Mouse (Mus musculus) intestine, embryonic 15.5 days (tissue): ENCODE data around the gene Med12l. TPM values are rescaled to one million over a fixed set of nuclear protein-coding genes. Genes with fewer than 3 reads are reported as not detected.
A peak's percentile ranks its signal among the peaks of the same experiment; 100 is the strongest.
"Not testable (repeated sequence)": the region's sequence is repeated elsewhere in the genome, so short reads cannot be mapped to it uniquely, and the experiment has no call there.

Source experiments
- ATAC-seq: fragments of 200-750 bp; cut with Nextera tagmentation; 2 replicates; pipeline ENCODE4 v1.8.0; 2017; ENCODE audit warnings: moderate TSS enrichment, moderate library complexity
- H3K27ac ChIP-seq: fragments of 300-500 bp; sonication (generic); 2 replicates; pipeline ENCODE4 v1.5.1; 2015; ENCODE audit warnings: mild to moderate bottlenecking, inconsistent platforms
- H3K27me3 ChIP-seq: fragments of 300-500 bp; sonication (generic); replicated peaks from 2 replicates; pipeline ENCODE4 v1.6.1; 2015; ENCODE audit warnings: inconsistent platforms
- H3K36me3 ChIP-seq: fragments of 300-500 bp; sonication (generic); 2 replicates; pipeline ENCODE4 v1.6.1; 2015; ENCODE audit warnings: inconsistent platforms
- H3K4me1 ChIP-seq: fragments of 300-500 bp; sonication (generic); replicated peaks from 2 replicates; pipeline ENCODE4 v1.6.1; 2015; ENCODE audit warnings: inconsistent platforms
- H3K4me2 ChIP-seq: fragments of 300-500 bp; sonication (generic); replicated peaks from 2 replicates; pipeline ENCODE4 v1.6.1; 2015; ENCODE audit warnings: mild to moderate bottlenecking, inconsistent platforms
- H3K4me3 ChIP-seq: fragments of 300-500 bp; sonication (generic); replicated peaks from 2 replicates; pipeline ENCODE4 v1.5.1; 2015; ENCODE audit warnings: inconsistent platforms
- H3K9ac ChIP-seq: fragments of 300-500 bp; sonication (generic); 2 replicates; pipeline ENCODE4 v1.6.1; 2015; ENCODE audit warnings: inconsistent platforms
- H3K9me3 ChIP-seq: fragments of 300-500 bp; sonication (generic); 2 replicates; pipeline ENCODE4 v1.6.1; 2016; ENCODE audit warnings: inconsistent platforms
- WGBS: fragments of 180-500 bp; shearing (Covaris S2); methylation state at CpG from one replicate; pipeline ENCODE4 v1.1.7; 2015; 5-methylcytosine and 5-hydroxymethylcytosine counted together
- polyA plus RNA-seq: library from polyadenylated mRNA; unstranded; fragments of >200 nt; fragmentation: Nextera tagmentation; extraction: Ambion mirVana; gene quantifications from 2 replicates; pipeline ENCODE4 v1.2.1, GENCODE M21; 2015

The Med12l gene
- polyA plus RNA-seq, 1 experiment from 2014 or later: 1.1 TPM

GRCm38 (mm10) chr3:59028696-59029095, 23.1 kb downstream of the Med12l start:
- H3K9me3 ChIP-seq: no peaks in the 10 kb centered on the region
- no peak overlapping the region for H3K27ac ChIP-seq
- H3K4me2 ChIP-seq: no peak overlapping the region
- 43% methylated on average over 6 of the region's 6 CpGs for WGBS
- H3K27me3 ChIP-seq: no peaks in the 10 kb centered on the region
- no peak overlapping the region for H3K9ac ChIP-seq
- no peaks in the 10 kb centered on the region for H3K36me3 ChIP-seq
- no peaks in the 10 kb centered on the region for H3K4me1 ChIP-seq
- no peak for ATAC-seq
- H3K4me3 ChIP-seq: no peak overlapping the region

- no peaks in the 10 kb centered on the region for H3K27me3 ChIP-seq
- no peak for ATAC-seq
Observed at GRCm38 (mm10) chr3:59030986-59031385, 25.4 kb downstream of the Med12l start.

GRCm38 (mm10) chr3:59041487-59041886, 35.9 kb downstream of the Med12l start:
- no peak for ATAC-seq
- Histone ChIP-seq H3K27ac (no peak overlapping the region), H3K4me2 (no peak overlapping the region), H3K9me3 (no peaks in the 10 kb centered on the region), H3K4me3 (no peak overlapping the region), H3K27me3 (no peaks in the 10 kb centered on the region), H3K9ac (no peak overlapping the region), H3K4me1 (no peaks in the 10 kb centered on the region), H3K36me3 (no peaks in the 10 kb centered on the region)
- 88% methylated on average over 6 of the region's 6 CpGs for WGBS

More at GRCm38 (mm10) chr3:59030986-59031385, 25.4 kb downstream of the Med12l start:
- no peaks in the 10 kb centered on the region for H3K9me3 ChIP-seq
- no peak overlapping the region for H3K4me3 ChIP-seq
- no peaks in the 10 kb centered on the region for H3K4me1 ChIP-seq
- H3K4me2 ChIP-seq: no peak overlapping the region
- no peak overlapping the region for H3K9ac ChIP-seq
- no peak overlapping the region for H3K27ac ChIP-seq
- no peaks in the 10 kb centered on the region for H3K36me3 ChIP-seq
- WGBS: 56% methylated on average over 4 of the region's 4 CpGs

- H3K9me3 ChIP-seq: no peaks in the 10 kb centered on the region
- ATAC-seq: no peak
- WGBS: 76% methylated on average over 17 of the region's 17 CpGs
Observed at GRCm38 (mm10) chr3:59054834-59055535, 49.4 kb downstream of the Med12l start.

GRCm38 (mm10) chr3:59059022-59059541, 53.5 kb downstream of the Med12l start:
- H3K36me3 ChIP-seq: no peaks in the 10 kb centered on the region
- no peak overlapping the region for H3K9ac ChIP-seq
- WGBS: 4% methylated on average over 7 of the region's 7 CpGs
- no peaks in the 10 kb centered on the region for H3K4me1 ChIP-seq
- H3K4me3 ChIP-seq: no peak overlapping the region
- peak overlapping the region; percentile 48 for H3K4me2 ChIP-seq
- H3K27ac ChIP-seq: no peak overlapping the region
- no peaks in the 10 kb centered on the region for H3K9me3 ChIP-seq
- peak; percentile 80 for ATAC-seq
- H3K27me3 ChIP-seq: no peaks in the 10 kb centered on the region; the same call in 1 of the 2 replicates

More at GRCm38 (mm10) chr3:59054834-59055535, 49.4 kb downstream of the Med12l start:
- no peak overlapping the region for H3K9ac ChIP-seq
- no peak overlapping the region for H3K4me2 ChIP-seq
- no peaks in the 10 kb centered on the region for H3K36me3 ChIP-seq
- H3K27ac ChIP-seq: no peak overlapping the region
- no peaks in the 10 kb centered on the region for H3K4me1 ChIP-seq
- no peaks in the 10 kb centered on the region; the same call in 1 of the 2 replicates for H3K27me3 ChIP-seq
- no peak overlapping the region for H3K4me3 ChIP-seq

- H3K27ac ChIP-seq: no peak overlapping the region
- no peaks in the 10 kb centered on the region for H3K36me3 ChIP-seq
- no peaks in the 10 kb centered on the region; the same call in 1 of the 2 replicates for H3K27me3 ChIP-seq
- H3K4me2 ChIP-seq: no peak overlapping the region
- H3K9ac ChIP-seq: no peak overlapping the region
- no peaks in the 10 kb centered on the region for H3K9me3 ChIP-seq
- no peaks in the 10 kb centered on the region for H3K4me1 ChIP-seq
- WGBS: 78% methylated on average over 7 of the region's 7 CpGs
- no peak for ATAC-seq
- no peak overlapping the region for H3K4me3 ChIP-seq
Observed at GRCm38 (mm10) chr3:59060131-59060530, 54.5 kb downstream of the Med12l start.

- Histone ChIP-seq H3K9ac (no peak overlapping the region), H3K27ac (no peak overlapping the region), H3K4me1 (no peaks in the 10 kb centered on the region), H3K9me3 (no peaks in the 10 kb centered on the region), H3K36me3 (no peaks in the 10 kb centered on the region), H3K4me3 (no peak overlapping the region), H3K4me2 (no peak overlapping the region), H3K27me3 (no peaks in the 10 kb centered on the region; the same call in 1 of the 2 replicates)
- no peak for ATAC-seq
- WGBS: 62% methylated on average over 5 of the region's 5 CpGs
Observed at GRCm38 (mm10) chr3:59062141-59062540, 56.5 kb downstream of the Med12l start.

GRCm38 (mm10) chr3:59063431-59063830, 57.8 kb downstream of the Med12l start:
- Histone ChIP-seq H3K9me3 (no peaks in the 10 kb centered on the region), H3K27me3 (no peaks in the 10 kb centered on the region; the same call in 1 of the 2 replicates), H3K9ac (no peak overlapping the region), H3K36me3 (no peaks in the 10 kb centered on the region), H3K4me1 (no peaks in the 10 kb centered on the region), H3K27ac (no peak overlapping the region), H3K4me2 (no peak overlapping the region), H3K4me3 (no peak overlapping the region)
- peak; percentile 83 for ATAC-seq
- WGBS: 55% methylated on average over 4 of the region's 4 CpGs

GRCm38 (mm10) chr3:59065937-59066336, 60.3 kb downstream of the Med12l start:
- no peak overlapping the region for H3K4me2 ChIP-seq
- H3K4me3 ChIP-seq: no peak overlapping the region
- no peaks in the 10 kb centered on the region for H3K27me3 ChIP-seq
- H3K36me3 ChIP-seq: no peaks in the 10 kb centered on the region
- no peaks in the 10 kb centered on the region for H3K4me1 ChIP-seq
- ATAC-seq: no peak
- H3K9me3 ChIP-seq: no peaks in the 10 kb centered on the region
- WGBS: 86% methylated on average over 3 of the region's 3 CpGs
- no peak overlapping the region for H3K9ac ChIP-seq
- H3K27ac ChIP-seq: no peak overlapping the region

GRCm38 (mm10) chr3:59066558-59067294, 61.1 kb downstream of the Med12l start:
- no peak overlapping the region for H3K27ac ChIP-seq
- 74% methylated on average over 8 of the region's 8 CpGs for WGBS
- no peaks in the 10 kb centered on the region for H3K36me3 ChIP-seq
- no peak overlapping the region for H3K4me2 ChIP-seq
- H3K27me3 ChIP-seq: no peaks in the 10 kb centered on the region
- H3K9me3 ChIP-seq: no peaks in the 10 kb centered on the region
- no peak overlapping the region for H3K4me3 ChIP-seq
- no peaks in the 10 kb centered on the region for H3K4me1 ChIP-seq
- ATAC-seq: no peak
- no peak overlapping the region for H3K9ac ChIP-seq

GRCm38 (mm10) chr3:59069071-59069470, 63.4 kb downstream of the Med12l start:
- 78% methylated on average over 1 of the region's 1 CpGs for WGBS
- H3K4me2 ChIP-seq, H3K36me3 ChIP-seq, H3K4me1 ChIP-seq, H3K9me3 ChIP-seq, H3K9ac ChIP-seq, H3K4me3 ChIP-seq, ATAC-seq, H3K27me3 ChIP-seq, H3K27ac ChIP-seq: not testable (repeated sequence)

GRCm38 (mm10) chr3:59077278-59077677, 71.7 kb downstream of the Med12l start:
- Histone ChIP-seq H3K4me2 (no peak overlapping the region), H3K27ac (no peak overlapping the region), H3K9me3 (no peaks in the 10 kb centered on the region), H3K4me3 (no peak overlapping the region), H3K9ac (no peak overlapping the region), H3K27me3 (no peaks in the 10 kb centered on the region), H3K4me1 (0 out of 2 replicates have a peak, but pooled peaks cover 5% of the 10 kb centered on the region), H3K36me3 (no peaks in the 10 kb centered on the region)
- no peak for ATAC-seq
- WGBS: 45% methylated on average over 4 of the region's 4 CpGs
